Mouse (Mus musculus) ES-E14 (cell line): ENCODE measurements around the gene Zfpm1. TPM values are rescaled to one million over a fixed set of nuclear protein-coding genes. Genes with fewer than 3 reads are reported as not detected.

Experiments used
- DNase-seq: peaks from one replicate; pipeline ENCODE4 v3.0.0-alpha.2; 2013; ENCODE audit warnings: low read depth, low spot score
- H3K27ac ChIP-seq: 2 replicates; pipeline ENCODE4 v1.5.1; 2012; ENCODE audit warnings: low read depth, mild to moderate bottlenecking, low read length, moderate library complexity, mixed read lengths; ENCODE audit not compliant: poor library complexity, insufficient read depth, severe bottlenecking
- H3K36me3 ChIP-seq: 2 replicates; pipeline ENCODE4 v1.6.1; 2012; ENCODE audit warnings: mild to moderate bottlenecking, low read length, moderate library complexity, mixed read lengths; ENCODE audit not compliant: control insufficient read depth, poor library complexity, insufficient read depth, severe bottlenecking
- H3K4me1 ChIP-seq, 2 experiments: fragments of 150-350 bp in 1 of 2; sonication (generic) in 1 of 2; 2 replicates each; pipeline ENCODE4 v1.6.1; 2012; ENCODE audit warnings: low read length in 2 of 2, mild to moderate bottlenecking in 1 of 2, mixed read lengths in 1 of 2; ENCODE audit not compliant: control insufficient read depth in 2 of 2, insufficient read depth in 2 of 2, poor library complexity in 1 of 2
- H3K4me3 ChIP-seq, 2 experiments: fragments of 150-350 bp in 1 of 2; sonication (generic) in 1 of 2; 2 replicates each; pipeline ENCODE4 v1.5.1; 2012; ENCODE audit warnings: low read length in 2 of 2, low read depth in 1 of 2, mild to moderate bottlenecking in 1 of 2, mixed read lengths in 1 of 2; ENCODE audit not compliant: insufficient read depth in 1 of 2, poor library complexity in 1 of 2, severe bottlenecking in 1 of 2
- H3K9ac ChIP-seq: 2 replicates; pipeline ENCODE4 v1.6.1; 2012; ENCODE audit warnings: low read depth, mild to moderate bottlenecking, low read length, mixed read lengths; ENCODE audit not compliant: poor library complexity, insufficient read depth, severe bottlenecking
- H3K9me3 ChIP-seq: fragments of 150-350 bp; sonication (generic); 2 replicates; pipeline ENCODE4 v1.6.1; 2012; ENCODE audit warnings: low read depth, mild to moderate bottlenecking, low read length; ENCODE audit not compliant: control insufficient read depth, insufficient read depth
- CHD2 ChIP-seq: IDR thresholded peaks from 2 replicates; pipeline ENCODE4 v1.6.1; 2014; ENCODE audit warnings: mild to moderate bottlenecking, low read depth, low read length, inconsistent platforms
- HCFC1 ChIP-seq: IDR thresholded peaks from 2 replicates; pipeline ENCODE4 v1.6.1; 2012; ENCODE audit warnings: low read length, inconsistent platforms, borderline replicate concordance; ENCODE audit not compliant: insufficient read depth
- MAFK ChIP-seq: IDR thresholded peaks from 2 replicates; pipeline ENCODE4 v1.6.1; 2014; ENCODE audit warnings: mild to moderate bottlenecking, low read depth, low read length, inconsistent platforms; ENCODE audit not compliant: insufficient read depth
- ZC3H11A ChIP-seq: IDR thresholded peaks from 2 replicates; pipeline ENCODE4 v1.6.1; 2012; ENCODE audit warnings: low read depth, mild to moderate bottlenecking, inconsistent platforms, low read length, borderline replicate concordance
- ZNF384 ChIP-seq: IDR thresholded peaks from 2 replicates; pipeline ENCODE4 v1.6.1; 2012; ENCODE audit warnings: low read depth, low read length, inconsistent platforms
- in situ Hi-C, 2 experiments: fragments of 600-800 bp; cut with MboI; formaldehyde crosslinking; loops; one replicate each; pipeline ENCODE4 v1.15.1; 2025; ENCODE audit warnings: low sequenced_read_pairs in 2 of 2, inconsistent platforms in 1 of 2; ENCODE audit not compliant: unreplicated experiment in 2 of 2
- total RNA-seq: library from RNA; depleted of rRNA; stranded (reverse); fragments of 300-350 nt; gene quantifications from 2 replicates; pipeline ENCODE4 v1.2.3, GENCODE M21; 2012

Zfpm1 gene
- total RNA-seq, 1 experiment: 8.5 TPM

DNA sequence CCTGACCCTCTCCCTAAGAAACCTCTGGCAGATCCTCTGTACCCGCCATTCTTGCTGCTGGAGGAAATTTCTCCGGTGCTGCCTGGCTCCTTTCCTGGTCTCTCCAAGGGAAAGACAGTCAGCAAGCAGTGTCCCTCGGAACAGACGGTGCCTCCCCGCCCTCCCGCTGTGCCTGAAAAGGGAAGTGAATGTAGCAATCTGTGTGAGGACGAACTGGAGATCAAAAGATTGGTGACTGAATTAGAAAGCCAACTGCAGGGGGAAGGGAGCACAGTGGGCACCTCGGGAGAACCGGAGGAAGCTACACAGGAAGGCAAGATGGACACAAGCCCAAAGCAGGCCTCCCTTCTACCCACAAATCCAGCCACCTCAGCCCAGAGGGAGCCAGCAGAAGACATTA is 17.7 kb upstream of the Zfpm1 start:
- Histone ChIP-seq H3K9ac (no peak overlapping the region), H3K4me1 (peaks cover 0 to 7% of the 10 kb centered on the region in 2 experiments; a peak in 2 of 4 replicates), H3K4me3 (no peak overlapping the region), H3K9me3 (no peaks in the 10 kb centered on the region), H3K36me3 (no peaks in the 10 kb centered on the region), H3K27ac (no peak overlapping the region)
- DNase-seq: no peak
- in situ Hi-C loops: no loop called here
- TF ChIP-seq ZC3H11A (no peak), CHD2 (no peak), HCFC1 (no peak), ZNF384 (no peak), MAFK (no peak)

DNA sequence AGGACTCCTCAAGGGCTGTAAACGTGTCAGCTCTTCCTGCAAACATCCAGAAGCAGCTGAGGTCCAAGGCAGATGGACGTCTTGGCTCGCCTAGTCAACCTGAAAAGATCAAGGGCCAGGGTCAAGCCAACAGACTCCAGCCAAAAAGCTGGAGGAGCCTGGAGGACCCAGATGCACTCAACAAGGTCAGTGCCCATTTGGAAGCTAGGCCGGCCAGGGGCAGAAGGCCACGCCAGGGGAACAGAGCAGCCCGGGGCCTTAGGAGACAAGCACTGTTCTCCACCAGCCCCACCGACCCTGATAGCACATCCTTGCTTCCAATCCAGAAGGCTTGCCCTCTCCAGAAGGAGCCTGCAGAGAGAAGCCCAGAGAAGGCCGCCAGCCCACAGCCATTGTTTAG is 16.4 kb upstream of the Zfpm1 start:
- DNase-seq: no peak
- Histone ChIP-seq H3K9ac (no peak overlapping the region), H3K4me1 (peaks cover 0 to 7% of the 10 kb centered on the region in 2 experiments; a peak in 2 of 4 replicates), H3K36me3 (no peaks in the 10 kb centered on the region), H3K4me3 (no peak overlapping the region), H3K27ac (no peak overlapping the region), H3K9me3 (no peaks in the 10 kb centered on the region)
- TF ChIP-seq HCFC1 (no peak), ZNF384 (no peak), ZC3H11A (no peak), CHD2 (no peak), MAFK (no peak)
- in situ Hi-C loops: no loop called here

DNA sequence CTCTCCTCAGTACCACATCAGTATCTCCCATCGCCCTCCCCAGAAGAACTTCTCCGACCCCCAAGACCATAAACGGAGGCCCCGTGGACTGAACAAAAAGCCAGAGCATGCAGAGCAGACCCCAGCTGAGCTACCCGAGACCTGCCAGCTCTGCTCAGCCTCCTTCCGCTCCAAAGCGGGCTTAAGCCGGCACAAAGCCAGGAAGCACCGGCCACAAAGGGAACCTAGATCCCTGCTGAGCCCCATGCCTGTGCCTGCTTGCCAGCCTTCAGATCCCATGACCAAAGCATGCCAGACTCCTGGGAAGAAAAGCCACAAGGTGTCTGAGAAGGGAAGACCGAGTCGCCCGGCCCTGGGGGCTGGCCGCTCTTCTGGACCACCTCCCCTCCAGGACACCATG is 15.1 kb upstream of the Zfpm1 start:
- H3K4me3 ChIP-seq: no peak overlapping the region
- peaks cover 0 to 7% of the 10 kb centered on the region in 2 experiments; a peak in 2 of 4 replicates for H3K4me1 ChIP-seq
- H3K9me3 ChIP-seq: no peaks in the 10 kb centered on the region
- in situ Hi-C loops: no loop called here
- H3K36me3 ChIP-seq: no peaks in the 10 kb centered on the region
- TF ChIP-seq ZC3H11A: no peak
- no peak for TF ChIP-seq MAFK
- TF ChIP-seq CHD2: no peak
- no peak for TF ChIP-seq HCFC1
- no peak for TF ChIP-seq ZNF384
- no peak for DNase-seq
- no peak overlapping the region for H3K9ac ChIP-seq
- no peak overlapping the region for H3K27ac ChIP-seq

DNA sequence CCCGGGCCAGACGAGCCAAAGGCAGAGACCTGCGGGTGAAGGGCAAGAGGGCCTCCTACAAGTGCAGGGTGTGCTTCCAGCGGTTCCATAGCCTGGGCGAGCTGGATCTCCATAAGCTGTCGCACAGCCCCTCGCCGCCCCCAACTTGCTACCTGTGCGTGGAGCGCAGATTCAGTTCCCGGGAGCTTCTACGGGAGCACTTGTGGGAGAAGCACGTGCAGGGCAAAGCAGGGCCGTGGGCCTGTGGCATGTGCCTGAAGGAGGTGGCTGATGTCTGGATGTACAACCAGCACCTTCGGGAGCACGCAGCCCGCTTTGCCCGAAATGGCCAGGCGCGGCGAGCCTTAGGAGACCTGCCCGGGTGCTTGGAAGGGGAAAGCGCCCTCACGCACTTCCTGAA is 13.1 kb upstream of the Zfpm1 start:
- Histone ChIP-seq H3K4me1 (peaks cover 0 to 7% of the 10 kb centered on the region in 2 experiments; a peak in 2 of 4 replicates), H3K4me3 (peak overlapping the region; percentile 43 to 57), H3K9ac (peak overlapping the region; percentile 73), H3K36me3 (no peaks in the 10 kb centered on the region), H3K27ac (no peak overlapping the region), H3K9me3 (no peaks in the 10 kb centered on the region)
- TF ChIP-seq CHD2: no peak
- no peak for TF ChIP-seq MAFK
- no peak for TF ChIP-seq HCFC1
- no peak for TF ChIP-seq ZC3H11A
- TF ChIP-seq ZNF384: no peak
- DNase-seq: no peak
- in situ Hi-C loops: no loop called here

DNA sequence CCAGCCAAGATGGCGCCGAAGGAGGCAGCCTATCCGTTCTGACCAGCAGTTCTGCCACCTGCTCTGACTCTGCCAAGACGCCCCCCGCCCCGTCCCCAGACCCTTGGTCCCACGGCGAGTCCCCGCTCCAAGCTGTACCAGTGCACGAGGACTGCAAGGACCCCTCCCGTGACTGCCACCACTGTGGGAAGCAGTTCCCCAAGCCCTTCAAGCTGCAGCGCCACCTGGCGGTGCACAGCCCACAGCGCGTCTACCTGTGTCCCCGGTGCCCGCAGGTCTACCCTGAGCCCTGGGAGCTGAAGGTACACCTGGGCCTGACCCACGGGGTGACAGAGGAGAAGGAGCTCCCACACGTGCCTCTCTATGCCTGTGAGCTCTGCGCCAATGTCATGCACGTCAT is 12.5 kb upstream of the Zfpm1 start:
- in situ Hi-C loops: no loop called here
- H3K36me3 ChIP-seq: no peaks in the 10 kb centered on the region
- peak overlapping the region; percentile 73 for H3K9ac ChIP-seq
- H3K4me1 ChIP-seq: peaks cover 0 to 7% of the 10 kb centered on the region in 2 experiments; a peak in 2 of 4 replicates
- H3K4me3 ChIP-seq: peak overlapping the region; percentile 43 to 57
- DNase-seq: peak; percentile 70
- H3K9me3 ChIP-seq: no peaks in the 10 kb centered on the region
- no peak overlapping the region for H3K27ac ChIP-seq
- no peak for TF ChIP-seq ZNF384
- TF ChIP-seq HCFC1: no peak
- peak; percentile 26; the same call in 1 of the 2 replicates for TF ChIP-seq ZC3H11A
- TF ChIP-seq MAFK: no peak
- TF ChIP-seq CHD2: no peak
